Mouse (Mus musculus): Measurements from ENCODE around the gene Gpr55. TPM values are rescaled to one million over a fixed set of nuclear protein-coding genes. Genes with fewer than 3 reads are reported as not detected.
A peak's percentile ranks its signal among the peaks of the same experiment; 100 is the strongest.

Gpr55 gene
- polyA plus RNA-seq, 1 experiment from 2014 or later: not detected

DNA sequence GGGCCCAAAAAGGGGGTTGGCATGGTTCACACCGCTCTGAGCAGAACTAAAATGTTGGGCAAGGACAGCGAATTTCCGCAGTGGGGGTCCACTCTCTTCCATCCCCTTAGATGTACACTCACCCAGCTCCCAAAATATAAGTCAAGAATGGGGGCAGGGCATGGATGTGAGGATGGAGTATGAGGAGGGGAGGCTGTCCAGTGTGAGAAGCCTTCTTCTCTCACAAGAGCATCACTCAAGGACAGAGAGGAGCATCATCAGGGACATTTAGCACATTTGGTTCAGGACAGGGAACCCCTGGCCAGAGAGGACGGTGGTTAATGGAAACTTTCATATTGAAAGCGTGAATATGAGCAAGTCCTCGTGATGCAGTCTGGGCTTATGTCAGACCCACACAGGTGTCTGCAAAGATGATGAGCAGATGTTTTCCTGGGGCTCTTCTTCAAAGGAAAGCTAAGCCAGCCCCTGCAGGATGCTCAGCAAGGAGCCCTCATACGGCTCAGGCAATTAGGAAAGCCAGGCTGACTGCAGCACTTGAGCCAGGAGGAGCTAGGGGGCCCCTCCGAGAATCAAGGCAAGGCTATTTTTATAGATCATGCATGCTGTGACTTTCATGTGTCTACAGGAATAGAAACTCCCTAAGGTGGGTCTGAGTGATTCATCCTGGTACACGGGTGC lies 2.7 kb downstream of the Gpr55 start:
- Histone ChIP-seq H3K36me3 (no peaks in the 10 kb centered on the region), H3K9me3 (no peaks in the 10 kb centered on the region), H3K4me1 (replicated peaks) (no peaks in the 10 kb centered on the region; the same call in 1 of the 2 replicates), H3K4me3 (replicated peaks) (no peak overlapping the region), H3K27me3 (0 out of 2 replicates have a peak, but pooled peaks cover 5% of the 10 kb centered on the region), H3K9ac (replicated peaks) (no peak overlapping the region), H3K27ac (no peak overlapping the region), H3K4me2 (no peak overlapping the region)
- WGBS: 51% methylated on average over 9 of the region's 9 CpGs
- no peak for ATAC-seq (ENCODE audit: insufficient number of reproducible peaks, insufficient read depth, low FRiP score, low TSS enrichment, low read depth)

DNA sequence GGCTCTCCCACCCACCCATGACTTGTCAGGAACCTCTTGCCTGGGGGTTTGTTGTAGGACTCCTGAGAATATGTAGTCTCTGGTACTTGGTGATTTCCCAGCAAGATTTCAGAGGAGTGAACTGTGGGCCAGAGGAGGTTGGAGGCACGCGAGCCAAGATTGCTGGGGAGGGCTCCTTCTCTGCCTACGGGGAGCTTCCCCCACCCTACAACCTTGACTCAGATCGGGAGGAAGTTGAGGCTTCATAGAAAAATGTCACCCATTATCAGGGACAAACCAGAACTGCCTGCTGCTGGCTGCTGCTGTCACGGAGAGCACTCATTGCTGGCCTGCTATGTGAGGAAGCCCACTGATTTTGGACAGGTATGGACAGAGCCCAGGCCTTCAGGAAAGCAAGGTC lies 3.5 kb downstream of the Gpr55 start:
- Histone ChIP-seq H3K9me3 (no peaks in the 10 kb centered on the region), H3K4me1 (replicated peaks) (no peaks in the 10 kb centered on the region; the same call in 1 of the 2 replicates), H3K27ac (no peak overlapping the region), H3K36me3 (no peaks in the 10 kb centered on the region), H3K4me3 (replicated peaks) (no peak overlapping the region), H3K4me2 (no peak overlapping the region), H3K27me3 (0 out of 2 replicates have a peak, but pooled peaks cover 5% of the 10 kb centered on the region), H3K9ac (replicated peaks) (no peak overlapping the region)
- 85% methylated on average over 5 of the region's 5 CpGs for WGBS
- no peak for ATAC-seq (ENCODE audit: insufficient number of reproducible peaks, insufficient read depth, low FRiP score, low TSS enrichment, low read depth)

DNA sequence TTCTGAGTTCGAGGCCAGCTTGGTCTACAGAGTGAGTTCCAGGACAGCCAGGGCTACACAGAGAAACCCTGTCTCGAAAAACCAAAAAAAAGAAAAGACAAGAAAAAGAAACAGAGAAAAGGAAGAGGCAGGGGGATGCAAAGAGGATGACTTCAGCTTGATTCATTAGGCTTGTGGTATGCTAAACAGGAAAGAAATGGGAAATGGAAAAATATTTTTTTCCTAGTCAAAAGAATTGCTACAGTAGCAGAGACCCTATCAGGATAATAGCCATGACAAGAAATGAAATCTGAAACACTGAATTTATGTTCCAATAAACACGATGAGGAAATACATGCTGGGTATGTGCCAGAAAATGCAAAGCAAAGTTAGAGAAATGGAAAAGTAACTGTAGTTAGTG lies 5.7 kb downstream of the Gpr55 start:
- Histone ChIP-seq H3K4me2 (no peak overlapping the region), H3K4me1 (replicated peaks) (no peaks in the 10 kb centered on the region; the same call in 1 of the 2 replicates), H3K4me3 (replicated peaks) (no peak overlapping the region), H3K36me3 (no peaks in the 10 kb centered on the region), H3K27me3 (0 out of 2 replicates have a peak, but pooled peaks cover 3% of the 10 kb centered on the region), H3K9ac (replicated peaks) (no peak overlapping the region), H3K27ac (no peak overlapping the region), H3K9me3 (no peaks in the 10 kb centered on the region)
- WGBS: 76% methylated on average over 3 of the region's 3 CpGs
- ATAC-seq (ENCODE audit: insufficient number of reproducible peaks, insufficient read depth, low FRiP score, low TSS enrichment, low read depth): no peak

DNA sequence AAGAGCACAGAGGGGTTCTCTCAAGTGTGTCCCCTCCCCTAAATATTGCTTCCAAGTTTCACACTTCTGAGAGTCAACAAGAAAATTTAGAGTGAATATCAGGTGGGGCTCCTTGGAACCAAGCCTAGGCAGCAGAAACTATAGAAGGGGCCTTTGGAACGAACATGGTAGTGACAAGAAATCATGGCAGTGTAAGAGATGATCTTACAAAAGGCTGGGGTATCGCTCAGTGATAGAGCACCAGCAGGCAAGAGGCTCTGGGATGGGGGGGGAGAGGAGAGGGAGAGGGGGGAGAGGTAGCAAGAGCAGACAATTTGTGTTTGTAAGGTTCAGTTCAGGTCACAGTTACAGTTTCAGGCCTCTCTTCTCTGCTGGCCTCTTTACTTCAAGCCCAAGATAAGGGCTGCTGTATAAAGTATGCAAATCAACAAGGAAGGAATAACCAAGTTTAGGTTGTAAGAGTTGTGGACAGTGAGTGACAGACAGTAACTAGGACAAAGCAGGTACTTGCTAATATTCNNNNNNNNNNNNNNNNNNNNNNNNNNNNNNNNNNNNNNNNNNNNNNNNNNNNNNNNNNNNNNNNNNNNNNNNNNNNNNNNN lies 11.6 kb downstream of the Gpr55 start:
- WGBS: 80% methylated on average over 2 of the region's 2 CpGs
- no peaks in the 10 kb centered on the region for H3K36me3 ChIP-seq
- H3K4me2 ChIP-seq: no peak overlapping the region
- peaks cover 4% of the 10 kb centered on the region; the same call in 1 of the 2 replicates for H3K9me3 ChIP-seq
- no peaks in the 10 kb centered on the region for H3K27me3 ChIP-seq
- no peak for ATAC-seq (ENCODE audit: insufficient number of reproducible peaks, insufficient read depth, low FRiP score, low TSS enrichment, low read depth)
- H3K9ac ChIP-seq (replicated peaks): no peak overlapping the region
- H3K4me3 ChIP-seq (replicated peaks): no peak overlapping the region
- H3K27ac ChIP-seq: no peak overlapping the region
- H3K4me1 ChIP-seq (replicated peaks): no peaks in the 10 kb centered on the region

DNA sequence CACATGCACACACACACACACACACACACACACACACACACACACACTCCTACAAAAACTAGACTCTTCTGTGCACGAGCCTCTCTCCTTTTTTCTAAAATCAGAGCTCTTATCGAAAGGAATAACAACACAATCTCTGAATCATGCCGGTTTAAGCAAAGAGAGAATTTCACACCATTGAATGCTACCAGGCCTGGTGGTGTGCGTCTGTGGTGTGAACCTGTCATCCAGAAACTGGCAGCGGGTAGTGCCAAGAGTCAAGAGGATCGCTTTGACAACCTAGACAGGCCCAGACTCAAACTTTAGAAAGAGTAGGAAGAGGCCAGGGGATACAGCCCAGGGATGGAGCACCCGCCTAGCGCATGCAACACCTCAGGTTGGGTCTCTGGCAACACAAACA lies 18.5 kb downstream of the Gpr55 start:
- H3K4me1 ChIP-seq (replicated peaks): no peaks in the 10 kb centered on the region
- no peak overlapping the region for H3K4me3 ChIP-seq (replicated peaks)
- no peak overlapping the region for H3K9ac ChIP-seq (replicated peaks)
- H3K9me3 ChIP-seq: peaks cover 4% of the 10 kb centered on the region; the same call in 1 of the 2 replicates
- no peak overlapping the region for H3K4me2 ChIP-seq
- ATAC-seq (ENCODE audit: insufficient number of reproducible peaks, insufficient read depth, low FRiP score, low TSS enrichment, low read depth): no peak
- WGBS: 82% methylated on average over 8 of the region's 8 CpGs
- H3K36me3 ChIP-seq: no peaks in the 10 kb centered on the region
- H3K27ac ChIP-seq: no peak overlapping the region
- no peaks in the 10 kb centered on the region for H3K27me3 ChIP-seq

DNA sequence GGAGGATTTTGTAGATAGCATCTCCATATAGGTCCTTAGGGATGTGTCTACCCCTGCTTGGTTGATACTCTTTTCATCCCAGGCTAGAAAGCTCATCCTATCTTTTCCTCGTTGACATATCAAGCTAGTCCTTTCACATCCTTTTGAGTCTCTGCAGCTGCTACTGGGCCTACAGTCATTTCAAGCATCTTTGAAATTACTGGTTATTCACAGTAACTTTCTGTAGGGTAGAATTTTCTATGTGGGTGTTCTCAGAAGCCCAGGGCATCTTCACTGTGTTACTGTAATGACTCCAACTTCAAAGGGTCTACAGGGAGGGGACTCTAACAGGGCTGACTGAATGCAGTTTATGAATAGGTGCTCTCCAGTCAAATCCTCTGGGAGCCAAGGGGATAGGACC lies 23.5 kb downstream of the Gpr55 start:
- Histone ChIP-seq H3K4me2 (no peak overlapping the region), H3K27ac (no peak overlapping the region), H3K9ac (replicated peaks) (no peak overlapping the region), H3K27me3 (no peaks in the 10 kb centered on the region), H3K9me3 (no peaks in the 10 kb centered on the region), H3K4me1 (replicated peaks) (peaks cover 18% of the 10 kb centered on the region), H3K4me3 (replicated peaks) (no peak overlapping the region), H3K36me3 (no peaks in the 10 kb centered on the region)
- ATAC-seq (ENCODE audit: insufficient number of reproducible peaks, insufficient read depth, low FRiP score, low TSS enrichment, low read depth): no peak
- 71% methylated on average over 1 of the region's 1 CpGs for WGBS

DNA sequence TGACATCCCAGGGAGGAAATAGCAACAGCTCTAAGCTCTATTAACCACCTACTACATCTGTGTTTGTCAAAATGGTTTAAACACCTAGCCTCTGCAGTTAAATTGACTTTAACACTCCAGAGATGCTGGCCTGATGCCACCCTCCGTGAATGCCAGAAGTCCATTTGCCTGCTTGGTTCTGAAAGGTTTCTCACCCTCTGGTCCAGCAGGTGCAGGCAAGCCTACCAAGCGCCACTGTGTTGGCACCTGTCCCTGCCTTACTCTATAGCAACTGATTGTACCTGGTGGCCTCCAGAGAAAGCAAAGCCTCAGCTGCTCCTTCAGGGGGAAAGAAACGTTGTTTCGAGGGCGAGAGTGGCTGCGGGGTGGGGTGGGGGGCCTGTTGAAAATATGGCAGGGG lies 24.5 kb downstream of the Gpr55 start:
- no peaks in the 10 kb centered on the region for H3K36me3 ChIP-seq
- no peak overlapping the region for H3K4me2 ChIP-seq
- no peak overlapping the region for H3K4me3 ChIP-seq (replicated peaks)
- H3K4me1 ChIP-seq (replicated peaks): peaks cover 18% of the 10 kb centered on the region
- no peaks in the 10 kb centered on the region for H3K9me3 ChIP-seq
- H3K9ac ChIP-seq (replicated peaks): no peak overlapping the region
- WGBS: 75% methylated on average over 6 of the region's 6 CpGs
- no peak for ATAC-seq (ENCODE audit: insufficient number of reproducible peaks, insufficient read depth, low FRiP score, low TSS enrichment, low read depth)
- H3K27me3 ChIP-seq: no peaks in the 10 kb centered on the region
- no peak overlapping the region for H3K27ac ChIP-seq

DNA sequence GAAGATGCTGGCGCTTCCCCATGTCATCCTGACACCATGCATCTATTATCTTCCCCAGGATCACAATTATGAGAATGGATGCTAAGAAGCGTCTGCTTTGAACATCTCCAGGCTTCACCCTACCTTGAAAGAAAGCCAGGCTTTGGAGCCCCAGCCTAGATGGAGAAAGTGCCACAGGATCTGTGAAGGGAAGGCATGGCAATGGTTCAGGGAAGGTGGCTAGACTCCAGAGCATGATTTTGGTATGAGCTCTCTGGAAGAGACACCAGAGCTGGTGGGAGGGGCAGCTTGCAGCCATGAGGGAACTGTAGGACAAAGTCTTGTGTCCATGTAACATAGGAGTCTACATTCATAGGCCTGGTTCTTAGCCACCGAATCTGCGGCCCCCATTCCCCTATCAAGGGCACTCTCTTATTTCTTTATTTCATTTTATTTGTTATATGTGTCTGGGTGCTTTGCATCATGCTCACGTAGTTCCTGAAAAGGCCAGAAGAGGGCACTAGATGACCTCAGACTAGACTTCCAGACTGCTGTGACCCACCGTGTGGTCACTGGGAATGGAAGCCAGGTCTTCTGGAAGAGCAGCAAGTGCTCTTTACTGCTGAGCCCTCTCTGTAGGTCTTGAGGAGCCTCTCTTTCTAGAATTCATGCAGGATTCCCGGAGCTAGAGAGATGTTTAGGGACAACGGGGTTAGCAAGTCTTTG lies 25.5 kb downstream of the Gpr55 start:
- no peaks in the 10 kb centered on the region for H3K27me3 ChIP-seq
- H3K4me1 ChIP-seq (replicated peaks): peaks cover 18% of the 10 kb centered on the region
- 53% methylated on average over 8 of the region's 8 CpGs for WGBS
- H3K27ac ChIP-seq: no peak overlapping the region
- no peak for ATAC-seq (ENCODE audit: insufficient number of reproducible peaks, insufficient read depth, low FRiP score, low TSS enrichment, low read depth)
- H3K4me3 ChIP-seq (replicated peaks): no peak overlapping the region
- no peaks in the 10 kb centered on the region for H3K9me3 ChIP-seq
- no peak overlapping the region for H3K4me2 ChIP-seq
- no peaks in the 10 kb centered on the region for H3K36me3 ChIP-seq
- H3K9ac ChIP-seq (replicated peaks): no peak overlapping the region

DNA sequence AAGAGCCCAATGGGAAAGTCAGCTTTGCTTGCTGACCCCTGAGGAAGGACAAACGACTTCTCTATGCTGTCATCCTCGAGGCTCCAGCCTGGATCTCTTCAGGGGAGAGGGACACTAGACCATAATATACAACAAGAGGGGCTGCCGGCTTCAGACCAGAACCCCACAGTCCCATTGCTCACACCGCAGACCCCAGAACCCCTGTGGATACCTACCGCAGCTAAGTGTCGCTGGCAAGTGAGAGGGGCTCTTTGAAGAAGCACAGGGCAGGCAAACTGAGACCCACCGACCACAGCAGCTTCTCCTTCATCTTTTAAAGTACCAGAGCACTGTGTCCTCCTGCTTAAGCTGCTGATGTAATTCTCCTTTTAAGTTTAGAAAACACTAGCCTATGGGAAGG lies 26.2 kb downstream of the Gpr55 start:
- H3K9me3 ChIP-seq: no peaks in the 10 kb centered on the region
- no peak overlapping the region for H3K9ac ChIP-seq (replicated peaks)
- no peak for ATAC-seq (ENCODE audit: insufficient number of reproducible peaks, insufficient read depth, low FRiP score, low TSS enrichment, low read depth)
- WGBS: 5% methylated on average over 7 of the region's 7 CpGs
- H3K27me3 ChIP-seq: no peaks in the 10 kb centered on the region
- H3K36me3 ChIP-seq: no peaks in the 10 kb centered on the region
- no peak overlapping the region for H3K4me3 ChIP-seq (replicated peaks)
- peaks cover 18% of the 10 kb centered on the region for H3K4me1 ChIP-seq (replicated peaks)
- no peak overlapping the region for H3K4me2 ChIP-seq
- no peak overlapping the region for H3K27ac ChIP-seq

DNA sequence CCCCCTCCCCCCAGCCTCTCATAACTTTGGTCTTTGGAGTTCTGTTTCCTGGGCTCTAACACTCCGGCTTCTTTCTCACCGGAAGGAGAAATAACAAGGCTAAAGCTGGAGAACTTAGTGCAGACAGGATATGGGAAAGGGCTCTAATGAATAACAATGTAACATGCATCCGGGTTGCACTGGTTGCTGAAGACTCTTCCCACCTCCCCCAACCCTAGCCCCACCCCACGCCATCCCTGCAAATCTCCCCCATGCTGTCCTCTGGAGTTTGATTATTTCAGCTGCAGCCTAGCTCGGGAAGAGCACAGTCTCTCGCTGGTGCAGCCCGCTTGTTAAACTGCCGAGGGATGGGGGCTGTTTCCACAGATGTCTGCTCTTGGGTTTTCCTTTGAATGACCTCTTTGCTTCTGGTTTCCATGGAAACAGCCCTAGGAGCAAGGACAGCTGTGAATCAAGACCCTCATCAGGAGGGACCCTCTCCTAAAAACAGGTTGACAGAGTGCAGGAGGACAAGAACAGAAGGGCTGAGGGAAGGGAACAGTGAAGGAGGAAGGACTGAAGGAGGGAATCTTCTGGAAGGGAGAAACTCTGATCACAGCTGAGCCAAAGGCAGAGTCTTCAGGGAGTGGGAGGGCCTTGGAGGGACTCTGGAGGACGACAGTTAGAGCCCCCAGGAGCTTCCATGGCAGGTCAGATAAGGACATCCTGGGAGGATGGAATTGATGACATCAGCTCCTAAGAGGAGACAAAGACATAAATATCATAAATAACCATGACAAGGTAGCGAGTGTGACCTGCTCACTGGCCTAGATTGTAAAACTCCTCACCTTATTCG lies 27.0 kb downstream of the Gpr55 start:
- Histone ChIP-seq H3K27me3 (no peaks in the 10 kb centered on the region), H3K9me3 (no peaks in the 10 kb centered on the region), H3K9ac (replicated peaks) (no peak overlapping the region), H3K27ac (peak overlapping the region; percentile 37; the same call in 1 of the 2 replicates), H3K36me3 (no peaks in the 10 kb centered on the region), H3K4me3 (replicated peaks) (no peak overlapping the region), H3K4me1 (replicated peaks) (peaks cover 18% of the 10 kb centered on the region), H3K4me2 (peak overlapping the region; percentile 48)
- no peak for ATAC-seq (ENCODE audit: insufficient number of reproducible peaks, insufficient read depth, low FRiP score, low TSS enrichment, low read depth)
- WGBS: 8% methylated on average over 11 of the region's 11 CpGs

DNA sequence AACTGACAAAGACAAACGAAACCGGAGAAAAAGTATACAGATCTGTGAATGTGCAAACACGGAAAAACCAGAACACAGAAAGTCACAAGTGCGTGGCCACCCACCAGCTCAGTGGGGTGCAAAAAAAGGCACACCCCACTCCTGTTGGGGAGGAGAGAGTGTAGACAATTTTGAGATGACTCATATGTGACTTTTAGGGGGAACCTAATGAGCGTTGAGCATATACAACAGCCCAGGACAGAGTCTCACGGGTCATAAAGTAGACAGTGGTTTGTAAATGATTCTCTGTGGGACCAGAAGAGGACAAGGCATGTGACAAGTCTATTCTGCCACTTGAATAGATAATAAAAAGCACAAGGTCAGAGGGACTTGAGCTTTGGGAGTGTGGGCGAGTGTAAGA lies 27.6 kb downstream of the Gpr55 start:
- Histone ChIP-seq H3K4me3 (replicated peaks) (no peak overlapping the region), H3K27ac (0 out of 2 replicates have a peak overlapping the region, but pooled peaks have one; percentile 37), H3K4me2 (peak overlapping the region; percentile 48), H3K9ac (replicated peaks) (no peak overlapping the region), H3K9me3 (no peaks in the 10 kb centered on the region), H3K27me3 (no peaks in the 10 kb centered on the region), H3K4me1 (replicated peaks) (peaks cover 22% of the 10 kb centered on the region), H3K36me3 (no peaks in the 10 kb centered on the region)
- WGBS: 28% methylated on average over 7 of the region's 7 CpGs
- ATAC-seq (ENCODE audit: insufficient number of reproducible peaks, insufficient read depth, low FRiP score, low TSS enrichment, low read depth): no peak

Data from limb, embryonic 12.5 days (tissue).